In the genomic region with DNA sequence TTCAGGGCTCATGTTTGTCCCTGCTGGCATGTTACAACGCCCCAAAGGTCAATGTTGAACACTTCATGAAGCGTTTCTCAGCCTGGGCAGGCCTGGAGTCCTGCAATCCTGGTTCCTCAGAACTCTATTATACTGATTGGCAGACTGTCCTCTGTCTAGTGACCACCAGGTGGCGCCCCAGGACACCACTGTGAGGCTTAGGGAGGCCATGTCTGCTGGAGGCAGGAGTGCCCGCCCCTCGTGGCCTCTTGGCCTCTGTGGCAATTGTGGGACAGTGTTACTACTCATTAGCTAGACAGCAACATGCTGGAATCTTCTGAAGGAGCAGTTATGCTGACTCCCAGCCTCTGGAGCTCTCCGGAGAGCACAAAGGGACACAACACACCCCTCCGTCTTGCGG, we compare ENCODE assay signal across 8 mouse cellular contexts.
A peak's percentile ranks its signal among the peaks of the same experiment; 100 is the strongest.
DNase-seq lines count a peak whose midpoint lies in the region; ATAC-seq and TF ChIP-seq lines count a peak whose summit lies in the region.

No protein-coding gene starts in this region.

- no peak overlapping the region for H3K4me3 ChIP-seq in bone marrow macrophage, adult 2 months (ENCODE audit: insufficient read depth, low read length)
- no peak overlapping the region for H3K4me3 ChIP-seq in heart, embryonic 15.5 days
- H3K4me3 ChIP-seq in liver, embryonic 15.5 days (replicated peaks) = no peak overlapping the region
- no peak overlapping the region for H3K4me3 ChIP-seq in neural tube, embryonic 14.5 days (ENCODE audit: low read depth, low read length)
- H3K4me3 ChIP-seq in testis, adult 2 months (ENCODE audit: control insufficient read depth, low read depth, low read length) = no peak overlapping the region

- ATAC-seq in erythroblast, adult 5-6 weeks (replicated peaks; ENCODE audit: low FRiP score, poor library complexity, severe bottlenecking) = peak; percentile 72
- peak; percentile 29; the same call in 1 of the 2 replicates for ATAC-seq in heart, embryonic 15.5 days (replicated peaks; ENCODE audit: insufficient number of reproducible peaks, insufficient read depth, low FRiP score, low read depth)
- ATAC-seq in liver, embryonic 15.5 days (ENCODE audit: insufficient read depth) = peak; percentile 47; the same call in 1 of the 2 replicates
- peak; percentile 68; the same call in 1 of the 2 replicates for ATAC-seq in neural tube, embryonic 14.5 days (ENCODE audit: low read depth)

- H3K4me2 ChIP-seq in heart, embryonic 15.5 days = no peak overlapping the region
- no peak overlapping the region for H3K4me2 ChIP-seq in liver, embryonic 15.5 days
- H3K4me2 ChIP-seq in neural tube, embryonic 14.5 days (ENCODE audit: low read depth, low read length) = no peak overlapping the region

- H3K27ac ChIP-seq in bone marrow macrophage, adult 2 months (ENCODE audit: insufficient read depth, low read depth, low read length) = no peak overlapping the region
- H3K27ac ChIP-seq in heart, embryonic 15.5 days = no peak overlapping the region
- H3K27ac ChIP-seq in liver, embryonic 15.5 days (replicated peaks) = no peak overlapping the region
- no peak overlapping the region for H3K27ac ChIP-seq in neural tube, embryonic 14.5 days (ENCODE audit: low read depth, low read length)
- no peak overlapping the region for H3K27ac ChIP-seq in testis, adult 2 months (ENCODE audit: control insufficient read depth, insufficient read depth, low read depth, low read length)

- H3K9me3 ChIP-seq in heart, embryonic 15.5 days (replicated peaks) = no peaks in the 10 kb centered on the region
- H3K9me3 ChIP-seq in liver, embryonic 15.5 days (replicated peaks) = no peaks in the 10 kb centered on the region
- H3K9me3 ChIP-seq in neural tube, embryonic 14.5 days (ENCODE audit: control insufficient read depth, low read length) = no peaks in the 10 kb centered on the region

- DNase-seq in A20 (ENCODE audit: low read depth, low spot score) = peak; percentile 73
- peak; percentile 90 for DNase-seq in kidney, postnatal 25 days

- 38% methylated on average over 8 of the region's 8 CpGs for WGBS in heart, embryonic 15.5 days
- WGBS in liver, embryonic 15.5 days (ENCODE audit: insufficient replicate concordance) = 29% methylated on average over 8 of the region's 8 CpGs
- 36% methylated on average over 8 of the region's 8 CpGs for whole genome bisulfite sequencing in neural tube, embryonic 14.5 days

- no peak overlapping the region for H3K9ac ChIP-seq in heart, embryonic 15.5 days
- H3K9ac ChIP-seq in liver, embryonic 15.5 days = no peak overlapping the region
- no peak overlapping the region for H3K9ac ChIP-seq in neural tube, embryonic 14.5 days (replicated peaks; ENCODE audit: low read depth, low read length)

- H3K27me3 ChIP-seq in heart, embryonic 15.5 days = no peaks in the 10 kb centered on the region
- no peaks in the 10 kb centered on the region for H3K27me3 ChIP-seq in liver, embryonic 15.5 days
- H3K27me3 ChIP-seq in neural tube, embryonic 14.5 days (ENCODE audit: control insufficient read depth, insufficient read depth, low read length) = no peaks in the 10 kb centered on the region
- no peaks in the 10 kb centered on the region for H3K27me3 ChIP-seq in testis, adult 2 months (ENCODE audit: control insufficient read depth, insufficient read depth, low read length)

- no peaks in the 10 kb centered on the region for H3K36me3 ChIP-seq in heart, embryonic 15.5 days
- H3K36me3 ChIP-seq in liver, embryonic 15.5 days (replicated peaks) = no peaks in the 10 kb centered on the region
- H3K36me3 ChIP-seq in neural tube, embryonic 14.5 days (ENCODE audit: control insufficient read depth, insufficient read depth, low read length) = no peaks in the 10 kb centered on the region
- no peaks in the 10 kb centered on the region for H3K36me3 ChIP-seq in testis, adult 2 months (ENCODE audit: control insufficient read depth, insufficient read depth, low read length)

- TF ChIP-seq POLR2A in bone marrow macrophage, adult 2 months (IDR thresholded peaks at IDR 0.05; ENCODE audit: borderline replicate concordance, low read depth, low read length) = no peak
- TF ChIP-seq POLR2A in testis, adult 2 months (IDR thresholded peaks at IDR 0.05; ENCODE audit: control insufficient read depth, low read depth, low read length) = no peak

- TF ChIP-seq CTCF in bone marrow macrophage, adult 2 months (IDR thresholded peaks at IDR 0.05; ENCODE audit: low read depth, low read length) = peak; percentile 94
- TF ChIP-seq CTCF in testis, adult 2 months (IDR thresholded peaks at IDR 0.05; ENCODE audit: control insufficient read depth, insufficient read depth, insufficient replicate concordance, low read depth, low read length) = peak; percentile 92; the same call in 1 of the 2 replicates

- H3K4me1 ChIP-seq in bone marrow macrophage, adult 2 months (ENCODE audit: control insufficient read depth, insufficient read depth, low read length) = no peaks in the 10 kb centered on the region
- no peaks in the 10 kb centered on the region for H3K4me1 ChIP-seq in heart, embryonic 15.5 days (replicated peaks)
- no peaks in the 10 kb centered on the region for H3K4me1 ChIP-seq in liver, embryonic 15.5 days (replicated peaks)
- no peaks in the 10 kb centered on the region for H3K4me1 ChIP-seq in neural tube, embryonic 14.5 days (ENCODE audit: control insufficient read depth, insufficient read depth, low read length)
- H3K4me1 ChIP-seq in testis, adult 2 months (ENCODE audit: control insufficient read depth, insufficient read depth, low read length) = no peaks in the 10 kb centered on the region
